Mouse (Mus musculus) forebrain, embryonic 11.5 days (tissue): ENCODE results near the gene Macf1. TPM values are rescaled to one million over a fixed set of nuclear protein-coding genes. Genes with fewer than 3 reads are reported as not detected.

Source experiments
- ATAC-seq: fragments of 200-750 bp; cut with Nextera tagmentation; replicated peaks from 2 replicates; pipeline ENCODE4 v1.8.0; 2017; ENCODE audit warnings: moderate TSS enrichment; ENCODE audit not compliant: low FRiP score
- DNase-seq: peaks from one replicate; pipeline ENCODE4 v3.0.0-alpha.2; 2017; ENCODE audit warnings: low spot score
- H3K27ac ChIP-seq: fragments of 300-500 bp; sonication (generic); 2 replicates; pipeline ENCODE4 v1.5.1; 2014; ENCODE audit warnings: low read depth, low read length
- H3K27me3 ChIP-seq: fragments of 300-500 bp; sonication (generic); 2 replicates; pipeline ENCODE4 v1.6.1; 2014; ENCODE audit warnings: mild to moderate bottlenecking, low read length, mixed read lengths; ENCODE audit not compliant: control insufficient read depth, insufficient read depth
- H3K36me3 ChIP-seq: fragments of 300-500 bp; sonication (generic); 2 replicates; pipeline ENCODE4 v1.6.1; 2014; ENCODE audit warnings: mild to moderate bottlenecking, low read length, moderate library complexity, mixed read lengths; ENCODE audit not compliant: control insufficient read depth, insufficient read depth
- H3K4me1 ChIP-seq: fragments of 300-500 bp; sonication (generic); replicated peaks from 2 replicates; pipeline ENCODE4 v1.6.1; 2014; ENCODE audit warnings: low read length, mixed read lengths; ENCODE audit not compliant: control insufficient read depth, insufficient read depth
- H3K4me2 ChIP-seq: fragments of 300-500 bp; sonication (generic); 2 replicates; pipeline ENCODE4 v1.6.1; 2014; ENCODE audit warnings: low read depth, mild to moderate bottlenecking, low read length, moderate library complexity, mixed read lengths; ENCODE audit not compliant: severe bottlenecking
- H3K4me3 ChIP-seq: fragments of 300-500 bp; sonication (generic); 2 replicates; pipeline ENCODE4 v1.5.1; 2014; ENCODE audit warnings: low read depth, low read length
- H3K9ac ChIP-seq: fragments of 300-500 bp; sonication (generic); 2 replicates; pipeline ENCODE4 v1.6.1; 2014; ENCODE audit warnings: low read length
- H3K9me3 ChIP-seq: fragments of 300-500 bp; sonication (generic); 2 replicates; pipeline ENCODE4 v1.6.1; 2016; ENCODE audit warnings: low read length, mixed read lengths; ENCODE audit not compliant: control insufficient read depth
- WGBS: fragments of 180-500 bp; shearing (Covaris S2); extraction: QIAGEN DNeasy Blood & Tissue Kit; methylation state at CpG from one replicate; pipeline ENCODE4 v1.1.7; 2014; 5-methylcytosine and 5-hydroxymethylcytosine counted together
- polyA plus RNA-seq: library from polyadenylated mRNA; unstranded; fragments of >200 nt; fragmentation: Nextera tagmentation; extraction: Ambion mirVana; gene quantifications from 2 replicates; pipeline ENCODE4 v1.2.1, GENCODE M21; 2014

Gene Macf1
- polyA plus RNA-seq, 1 experiment from 2014 or later: 88.8 TPM

GRCm38 (mm10) chr4:123411732-123412527 lies 272.2 kb downstream of the Macf1 start:
- Histone ChIP-seq H3K9me3 (no peaks in the 10 kb centered on the region), H3K9ac (peak overlapping the region; percentile 93), H3K36me3 (no peaks in the 10 kb centered on the region; the same call in 1 of the 2 replicates), H3K4me3 (peak overlapping the region; percentile 72), H3K27me3 (no peaks in the 10 kb centered on the region), H3K4me1 (peaks cover 12% of the 10 kb centered on the region), H3K27ac (peak overlapping the region; percentile 97), H3K4me2 (peak overlapping the region; percentile 90)
- under 1% methylated on average over 61 of the region's 69 CpGs for WGBS
- DNase-seq: peak; percentile 98
- peak; percentile 98 for ATAC-seq

- H3K36me3 ChIP-seq: no peaks in the 10 kb centered on the region; the same call in 1 of the 2 replicates
Observed at GRCm38 (mm10) chr4:123411006-123411731, 273.0 kb downstream of the Macf1 start.

GRCm38 (mm10) chr4:123409752-123410151 lies 274.4 kb downstream of the Macf1 start:
- Histone ChIP-seq H3K36me3 (no peaks in the 10 kb centered on the region; the same call in 1 of the 2 replicates), H3K9ac (no peak overlapping the region), H3K27me3 (no peaks in the 10 kb centered on the region), H3K4me3 (no peak overlapping the region), H3K27ac (no peak overlapping the region), H3K9me3 (no peaks in the 10 kb centered on the region), H3K4me2 (no peak overlapping the region), H3K4me1 (peaks cover 21% of the 10 kb centered on the region)
- no peak for ATAC-seq
- no peak for DNase-seq
- 84% methylated on average over 1 of the region's 1 CpGs for WGBS

More at GRCm38 (mm10) chr4:123411006-123411731, 273.0 kb downstream of the Macf1 start:
- H3K9me3 ChIP-seq: no peaks in the 10 kb centered on the region
- peaks cover 12% of the 10 kb centered on the region for H3K4me1 ChIP-seq
- 3% methylated on average over 32 of the region's 36 CpGs for WGBS
- H3K9ac ChIP-seq: peak overlapping the region; percentile 93
- ATAC-seq (0 out of 2 replicates have a peak, but pooled peaks have one; percentile 0), DNase-seq (no peak)
- no peaks in the 10 kb centered on the region for H3K27me3 ChIP-seq
- H3K4me2 ChIP-seq: peak overlapping the region; percentile 90
- H3K4me3 ChIP-seq: peak overlapping the region; percentile 72
- peak overlapping the region; percentile 97 for H3K27ac ChIP-seq

GRCm38 (mm10) chr4:123409034-123409692 lies 275.0 kb downstream of the Macf1 start:
- H3K36me3 ChIP-seq: no peaks in the 10 kb centered on the region; the same call in 1 of the 2 replicates
- peaks cover 21% of the 10 kb centered on the region for H3K4me1 ChIP-seq
- H3K9ac ChIP-seq: no peak overlapping the region
- H3K27ac ChIP-seq: no peak overlapping the region
- H3K27me3 ChIP-seq: no peaks in the 10 kb centered on the region
- 98% methylated on average over 3 of the region's 3 CpGs for WGBS
- ATAC-seq: no peak
- no peak overlapping the region for H3K4me3 ChIP-seq
- no peaks in the 10 kb centered on the region for H3K9me3 ChIP-seq
- no peak overlapping the region for H3K4me2 ChIP-seq
- no peak for DNase-seq

GRCm38 (mm10) chr4:123407792-123408191 lies 276.4 kb downstream of the Macf1 start:
- ATAC-seq: no peak
- Histone ChIP-seq H3K36me3 (no peaks in the 10 kb centered on the region; the same call in 1 of the 2 replicates), H3K9me3 (no peaks in the 10 kb centered on the region), H3K4me3 (no peak overlapping the region), H3K27ac (0 out of 2 replicates have a peak overlapping the region, but pooled peaks have one; percentile 2), H3K4me2 (peak overlapping the region; percentile 0; the same call in 1 of the 2 replicates), H3K4me1 (peaks cover 21% of the 10 kb centered on the region), H3K27me3 (no peaks in the 10 kb centered on the region), H3K9ac (no peak overlapping the region)
- WGBS: 83% methylated on average over 6 of the region's 6 CpGs
- DNase-seq: no peak

- H3K27ac ChIP-seq: no peak overlapping the region
- H3K4me2 ChIP-seq: no peak overlapping the region
- H3K27me3 ChIP-seq: no peaks in the 10 kb centered on the region
- 86% methylated on average over 1 of the region's 1 CpGs for WGBS
- H3K9me3 ChIP-seq: no peaks in the 10 kb centered on the region
- H3K4me1 ChIP-seq: peaks cover 18% of the 10 kb centered on the region
- peaks cover 6% of the 10 kb centered on the region; the same call in 1 of the 2 replicates for H3K36me3 ChIP-seq
- H3K4me3 ChIP-seq: no peak overlapping the region
- ATAC-seq (no peak), DNase-seq (no peak)
- H3K9ac ChIP-seq: no peak overlapping the region
Observed at GRCm38 (mm10) chr4:123404056-123404455, 280.1 kb downstream of the Macf1 start.

- H3K27ac ChIP-seq: no peak overlapping the region
- 80% methylated on average over 1 of the region's 1 CpGs for WGBS
- H3K9ac ChIP-seq: no peak overlapping the region
- no peak overlapping the region for H3K4me2 ChIP-seq
- DNase-seq: no peak
- H3K4me3 ChIP-seq: no peak overlapping the region
- no peaks in the 10 kb centered on the region for H3K27me3 ChIP-seq
- H3K4me1 ChIP-seq: 0 out of 2 replicates have a peak, but pooled peaks cover 9% of the 10 kb centered on the region
- ATAC-seq: no peak
- H3K9me3 ChIP-seq: no peaks in the 10 kb centered on the region
- H3K36me3 ChIP-seq: peaks cover 6% of the 10 kb centered on the region; the same call in 1 of the 2 replicates
Observed at GRCm38 (mm10) chr4:123402244-123402643, 281.9 kb downstream of the Macf1 start.

GRCm38 (mm10) chr4:123401265-123401664 lies 282.9 kb downstream of the Macf1 start:
- H3K9me3 ChIP-seq: no peaks in the 10 kb centered on the region
- DNase-seq (no peak), ATAC-seq (no peak)
- H3K4me2 ChIP-seq: no peak overlapping the region
- WGBS: 88% methylated on average over 3 of the region's 3 CpGs
- 0 out of 2 replicates have a peak, but pooled peaks cover 9% of the 10 kb centered on the region for H3K4me1 ChIP-seq
- no peak overlapping the region for H3K27ac ChIP-seq
- no peak overlapping the region for H3K9ac ChIP-seq
- no peaks in the 10 kb centered on the region for H3K27me3 ChIP-seq
- no peak overlapping the region for H3K4me3 ChIP-seq
- H3K36me3 ChIP-seq: peaks cover 7% of the 10 kb centered on the region; the same call in 1 of the 2 replicates
